Mouse (Mus musculus): ENCODE measurements around the gene Clca4b. TPM values are rescaled to one million over a fixed set of nuclear protein-coding genes. Genes with fewer than 3 reads are reported as not detected.

The Clca4b gene
- not detected in 2 replicates for polyA plus RNA-seq (2012; ENCODE audit: low replicate concordance)

DNA sequence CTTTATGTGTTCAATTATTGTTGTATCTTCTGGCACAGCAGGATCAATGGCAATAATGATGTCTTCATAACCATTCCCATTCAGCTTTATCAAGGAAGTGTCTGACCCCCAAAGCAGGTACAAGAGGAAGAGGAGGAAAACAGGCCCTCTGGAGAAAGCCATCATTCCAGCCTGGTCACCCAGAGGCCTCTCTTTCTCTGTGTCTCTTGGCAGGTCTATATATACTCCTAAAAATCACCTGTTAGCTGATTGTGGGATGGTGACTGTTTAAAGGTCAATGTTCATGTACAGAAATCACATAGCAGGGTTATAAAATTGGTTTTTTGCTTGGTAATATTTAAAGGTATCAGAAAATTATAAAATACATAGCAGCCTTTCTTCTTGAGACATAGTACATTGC is at the start of gene Clca4b:
Gene Clca4b (minus strand): TSS at position 195 of the 400 bp plus-strand sequence.

DNA sequence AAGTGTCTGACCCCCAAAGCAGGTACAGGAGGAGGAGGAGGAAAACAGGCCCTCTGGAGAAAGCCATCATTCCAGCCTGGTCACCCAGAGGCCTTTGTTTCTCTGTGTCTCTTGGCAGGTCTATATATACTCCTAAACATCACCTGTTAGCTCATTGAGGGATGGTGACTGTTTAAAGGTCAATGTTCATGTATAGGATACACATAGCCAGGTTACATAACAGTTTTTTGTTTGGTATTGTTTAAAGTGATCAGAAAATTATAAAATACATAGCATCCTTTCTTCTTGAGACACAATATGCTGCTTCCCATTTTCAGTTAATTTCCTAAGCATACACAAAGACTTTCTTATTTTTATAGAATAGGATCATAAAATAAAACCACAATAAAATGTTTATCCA is 42.6 kb upstream of the Clca4b start, which contains the start of gene Clca4a:
Gene Clca4a (minus strand): TSS at position 101 of the 400 bp plus-strand sequence.

Other genes with a start within 250 kb of the Clca4b start
- 58.3 and 59.8 TPM in 2 replicates for gene Sh3glb1, start 212.2 kb downstream of the Clca4b start, polyA plus RNA-seq (2012; ENCODE audit: low replicate concordance)
- 0.86 and 1.8 TPM in 2 replicates for gene Clca3a1, start 171.6 kb downstream of the Clca4b start, polyA plus RNA-seq (2012; ENCODE audit: low replicate concordance)
- gene Clca3a2, start 113.0 kb downstream of the Clca4b start, polyA plus RNA-seq (2012; ENCODE audit: low replicate concordance) = not detected in 2 replicates
- gene Clca3b, start 83.2 kb downstream of the Clca4b start, polyA plus RNA-seq (2012; ENCODE audit: low replicate concordance) = not detected in 2 replicates
- not detected in 2 replicates for gene Clca4a, start 42.5 kb upstream of the Clca4b start, polyA plus RNA-seq (2012; ENCODE audit: low replicate concordance)
- gene Clca1, start 100.2 kb upstream of the Clca4b start, polyA plus RNA-seq (2012; ENCODE audit: low replicate concordance) = not detected in 2 replicates
- not detected in 2 replicates for gene Clca2, start 166.9 kb upstream of the Clca4b start, polyA plus RNA-seq (2012; ENCODE audit: low replicate concordance)
- gene Odf2l, start 186.1 kb upstream of the Clca4b start, polyA plus RNA-seq (2012; ENCODE audit: low replicate concordance) = 0.77 and 1.4 TPM in 2 replicates